Mouse (Mus musculus) ovary, adult 2 months (tissue): ENCODE measurements around the gene E430018J23Rik. TPM values are rescaled to one million over a fixed set of nuclear protein-coding genes. Genes with fewer than 3 reads are reported as not detected.

ENCODE experiments used
- polyA plus RNA-seq: library from polyadenylated mRNA; depleted of rRNA; stranded (reverse); fragments of >200 nt; gene quantifications from 2 replicates; pipeline ENCODE4 v1.2.3, GENCODE M21; 2012; rRNA removed

The E430018J23Rik gene
- polyA plus RNA-seq: 7.9 and 11.6 TPM in 2 replicates

DNA sequence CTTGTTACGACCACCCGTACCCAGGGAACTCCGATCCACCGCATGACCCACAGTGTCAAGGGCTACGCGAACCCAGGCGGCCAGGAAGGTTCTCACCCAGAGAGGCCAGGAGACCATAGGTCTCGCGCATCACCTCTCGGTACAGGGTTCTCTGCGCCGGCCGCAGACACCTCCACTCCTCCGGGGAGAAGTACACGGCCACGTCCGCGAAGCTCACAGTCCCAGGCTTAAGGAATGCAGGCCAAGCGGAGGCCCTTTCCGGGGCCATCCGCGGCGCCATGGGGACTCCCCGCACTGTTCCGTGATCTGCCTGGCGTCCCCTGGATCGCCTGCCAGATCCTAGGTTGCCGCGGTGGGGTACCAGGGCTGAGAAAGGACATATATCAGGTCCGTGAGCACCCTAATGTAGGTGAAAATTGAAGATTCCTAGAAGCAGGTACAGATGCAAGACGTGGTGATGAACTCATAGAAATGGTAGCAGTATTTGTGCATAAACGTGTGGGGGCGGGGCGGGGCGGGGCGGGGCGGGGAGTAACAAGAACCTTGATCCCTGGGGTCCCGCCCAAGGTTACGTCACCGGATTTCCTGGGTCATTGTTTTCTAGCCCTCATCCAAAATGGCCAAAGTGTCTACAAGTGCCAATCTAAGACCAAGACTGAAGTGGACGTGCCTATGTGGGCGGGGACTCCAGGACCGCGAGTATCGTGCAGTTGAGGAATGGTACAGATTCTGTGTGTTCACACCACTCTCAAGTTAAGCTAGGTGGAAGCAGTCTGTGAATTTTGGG is at the start of gene E430018J23Rik:
TSS of gene E430018J23Rik (minus strand) at position 473 of the 787 bp plus-strand sequence.

DNA sequence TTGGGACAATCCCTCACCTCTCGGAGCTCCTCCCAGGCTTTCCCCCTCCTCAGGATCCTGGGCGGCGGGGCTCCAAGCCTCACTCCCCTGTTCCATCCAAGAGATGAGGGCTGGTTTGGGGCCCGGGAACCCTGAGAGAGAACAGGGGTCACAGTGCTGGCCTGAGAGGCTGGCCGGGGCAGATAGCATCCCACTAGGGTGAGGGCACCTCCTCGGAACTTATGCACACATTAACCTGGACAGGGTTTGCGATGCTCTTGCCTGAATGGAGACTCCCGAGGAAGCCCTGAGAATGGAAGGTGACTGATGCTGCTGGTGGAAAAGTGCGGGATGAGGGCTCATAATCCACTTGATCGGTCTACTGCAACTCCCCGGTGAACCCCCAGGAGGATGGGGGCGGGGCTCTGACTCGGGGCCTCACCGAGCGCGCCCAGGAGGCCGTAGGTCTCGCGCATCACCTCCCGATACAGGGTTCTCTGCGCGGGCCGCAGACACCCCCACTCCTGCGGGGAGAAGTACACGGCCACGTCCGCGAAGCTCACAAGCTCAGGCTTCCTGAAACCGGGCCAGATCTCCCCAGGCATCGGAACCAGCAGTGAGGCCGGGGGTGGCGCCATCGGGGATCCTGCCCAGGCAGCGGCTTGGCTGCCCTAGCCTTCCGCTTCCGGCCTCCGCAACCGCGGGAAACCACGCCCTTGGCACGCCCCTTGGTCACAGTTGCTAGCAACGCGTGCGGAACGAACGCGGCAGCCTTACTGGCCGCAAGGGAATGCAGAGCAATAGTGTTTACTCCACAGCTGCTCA is 28.2 kb upstream of the E430018J23Rik start, which contains the start of gene Zfp688:
TSS of gene Zfp688 (minus strand) at position 681 of the 804 bp plus-strand sequence.

DNA sequence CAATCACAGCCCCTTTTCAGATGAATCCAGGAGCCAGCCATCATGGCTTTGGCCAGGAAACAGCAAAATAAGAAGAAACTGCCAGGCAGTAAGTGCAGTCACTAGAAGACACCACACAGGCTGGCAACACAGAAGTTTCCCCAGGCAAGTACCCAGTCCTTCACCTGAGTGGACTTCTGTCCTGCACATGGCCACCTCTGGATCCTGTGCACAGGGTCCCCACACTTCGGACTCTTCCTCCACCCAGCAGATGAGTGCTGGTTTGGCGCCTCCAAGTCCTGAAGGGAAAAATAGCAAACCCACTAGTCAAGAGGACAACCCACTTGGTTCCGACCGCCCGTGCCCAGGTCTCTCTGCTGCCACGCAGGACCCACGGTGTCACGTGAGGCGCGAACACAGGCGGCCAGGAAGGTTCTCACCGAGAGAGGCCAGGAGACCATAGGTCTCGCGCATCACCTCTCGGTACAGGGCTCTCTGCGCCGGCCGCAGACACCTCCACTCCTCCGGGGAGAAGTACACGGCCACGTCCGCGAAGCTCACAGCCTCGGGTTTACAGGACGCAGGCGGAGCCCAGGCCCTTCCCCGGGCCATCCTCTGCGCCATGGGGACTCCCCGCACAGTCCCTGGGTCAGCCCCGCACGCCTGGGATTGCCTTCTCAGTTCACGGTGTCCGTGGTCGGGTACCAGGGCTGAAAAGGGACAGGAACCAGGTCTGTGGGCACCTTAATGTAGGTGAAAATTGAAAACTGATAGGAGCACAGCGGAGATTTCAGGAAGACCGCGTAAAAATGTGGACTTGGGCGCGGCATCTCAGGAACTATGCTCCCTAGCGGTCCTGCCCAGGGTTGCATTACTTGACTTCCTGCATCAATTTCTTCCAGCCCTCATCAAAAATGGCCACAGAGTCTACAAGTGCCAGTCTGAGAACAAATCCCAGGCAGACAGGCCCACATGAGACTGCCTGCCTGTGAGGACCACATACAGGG is 12.9 kb upstream of the E430018J23Rik start, which contains the start of gene Zfp764:
TSS of gene Zfp764 (minus strand) at position 821 of the 986 bp plus-strand sequence.

DNA sequence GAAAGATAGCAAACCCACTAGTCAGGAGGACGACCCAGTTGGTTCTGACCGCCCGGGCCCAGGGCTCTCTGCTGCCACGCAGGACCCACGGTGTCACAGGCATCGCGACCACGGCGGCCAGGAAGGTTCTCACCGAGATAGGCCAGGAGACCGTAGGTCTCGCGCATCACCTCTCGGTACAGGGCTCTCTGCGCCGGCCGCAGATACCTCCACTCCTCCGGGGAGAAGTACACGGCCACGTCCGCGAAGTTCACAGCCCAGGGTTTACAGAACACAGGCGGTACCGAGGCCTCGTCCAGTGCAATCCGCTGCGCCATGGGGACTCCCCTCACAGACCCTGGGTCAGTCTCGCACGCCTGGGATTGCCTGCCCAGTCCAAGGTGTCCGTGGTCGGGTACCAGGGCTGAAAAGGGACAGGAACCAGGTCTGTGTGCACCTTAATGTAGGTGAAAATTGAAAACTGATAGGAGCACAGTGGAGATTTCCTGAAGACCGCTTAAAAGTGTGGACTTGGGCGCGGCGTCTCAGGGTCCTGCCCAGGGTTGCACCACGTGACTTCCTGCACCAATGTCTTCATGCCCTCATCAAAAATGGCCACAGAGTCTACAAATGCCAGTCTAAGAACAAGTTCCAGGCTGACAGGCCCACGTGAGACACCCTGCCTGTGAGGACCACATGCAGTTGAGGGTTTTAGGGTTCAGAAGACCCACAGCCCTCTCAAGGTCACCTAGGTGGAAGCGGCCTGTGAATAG is 6.6 kb downstream of the E430018J23Rik start, which contains the start of gene 9130019O22Rik:
TSS of gene 9130019O22Rik (minus strand) at position 526 of the 752 bp plus-strand sequence.

GRCm38 (mm10) chr7:127375271-127376245 is 17.9 kb downstream of the E430018J23Rik start, which contains the start of gene Zfp747:
Zfp747 (minus strand) TSS chr7:127376050.

GRCm38 (mm10) chr7:127345512-127346325 is 47.7 kb downstream of the E430018J23Rik start, which contains the start of gene Zfp768:
Zfp768 (minus strand) TSS chr7:127345589.

Other genes starting within 250 kb of the E430018J23Rik start
- 22.5 and 27.3 TPM in 2 replicates for gene Cd2bp2, start 197.6 kb downstream of the E430018J23Rik start, polyA plus RNA-seq
- 37.8 and 46.0 TPM in 2 replicates for gene Tbc1d10b, start 185.2 kb downstream of the E430018J23Rik start, polyA plus RNA-seq
- 0.89 and 1.2 TPM in 2 replicates for gene Mylpf, start 184.7 kb downstream of the E430018J23Rik start, polyA plus RNA-seq
- gene Zfp553, start 160.6 kb downstream of the E430018J23Rik start, polyA plus RNA-seq: 30.4 and 32.0 TPM in 2 replicates
- 13.9 and 22.8 TPM in 2 replicates for gene Sept1, start 160.5 kb downstream of the E430018J23Rik start, polyA plus RNA-seq
- 290 and 471 TPM in 2 replicates for gene Zfp771, start 149.4 kb downstream of the E430018J23Rik start, polyA plus RNA-seq
- 82.3 and 102 TPM in 2 replicates for gene Dctpp1, start 132.9 kb downstream of the E430018J23Rik start, polyA plus RNA-seq
- gene Sephs2, start 119.6 kb downstream of the E430018J23Rik start, polyA plus RNA-seq: 19.5 and 24.6 TPM in 2 replicates
- 4.3 and 4.5 TPM in 2 replicates for gene Itgal, start 97.4 kb downstream of the E430018J23Rik start, polyA plus RNA-seq
- 48.6 and 54.8 TPM in 2 replicates for gene Zfp768, start 48.0 kb downstream of the E430018J23Rik start, polyA plus RNA-seq
- gene Zfp747, start 17.6 kb downstream of the E430018J23Rik start, polyA plus RNA-seq: 9.1 and 10.7 TPM in 2 replicates
- gene 9130019O22Rik, start 6.5 kb downstream of the E430018J23Rik start, polyA plus RNA-seq: 4.5 and 4.6 TPM in 2 replicates
- 7.0 and 8.5 TPM in 2 replicates for gene Zfp764, start 13.2 kb upstream of the E430018J23Rik start, polyA plus RNA-seq
- gene Zfp688, start 28.4 kb upstream of the E430018J23Rik start, polyA plus RNA-seq: 34.3 and 36.2 TPM in 2 replicates
- 8.0 and 9.3 TPM in 2 replicates for gene Zfp689, start 55.5 kb upstream of the E430018J23Rik start, polyA plus RNA-seq
- 62.6 and 76.9 TPM in 2 replicates for gene Prr14, start 66.0 kb upstream of the E430018J23Rik start, polyA plus RNA-seq
- gene Fbrs, start 85.6 kb upstream of the E430018J23Rik start, polyA plus RNA-seq: 21.3 and 27.7 TPM in 2 replicates
- gene Srcap, start 118.4 kb upstream of the E430018J23Rik start, polyA plus RNA-seq: 33.9 and 44.8 TPM in 2 replicates
- 13.3 and 15.7 TPM in 2 replicates for gene Gm42715, start 126.0 kb upstream of the E430018J23Rik start, polyA plus RNA-seq
- 0.75 and 3.4 TPM in 2 replicates for gene Tmem265, start 167.8 kb upstream of the E430018J23Rik start, polyA plus RNA-seq
- gene Phkg2, start 179.7 kb upstream of the E430018J23Rik start, polyA plus RNA-seq: 62.0 and 70.8 TPM in 2 replicates
- gene Ccdc189, start 195.0 kb upstream of the E430018J23Rik start, polyA plus RNA-seq: 11.7 and 13.2 TPM in 2 replicates
- 33.5 and 34.1 TPM in 2 replicates for gene Rnf40, start 195.1 kb upstream of the E430018J23Rik start, polyA plus RNA-seq
- 21.3 and 22.4 TPM in 2 replicates for gene Zfp629, start 222.2 kb upstream of the E430018J23Rik start, polyA plus RNA-seq